Mouse (Mus musculus) adrenal gland, postnatal 10 days (tissue): ENCODE measurements around the gene Gdpgp1. TPM values are rescaled to one million over a fixed set of nuclear protein-coding genes. Genes with fewer than 3 reads are reported as not detected.

ENCODE experiments used
- DNase-seq: peaks from one replicate; pipeline ENCODE4 v3.0.0; 2021; ENCODE audit warnings: mixed read lengths
- total RNA-seq, 2 experiments: library from RNA; stranded (reverse); gene quantifications; 2 replicates each; pipeline ENCODE4 v1.2.3; 2021

Gdpgp1 gene
- total RNA-seq, 2 experiments from 2014 or later, result 3.0 to 3.9 TPM

GRCm38 (mm10) chr7:80227065-80227464 lies 5.6 kb upstream of the Gdpgp1 start:
- DNase-seq, result no peak

DNA sequence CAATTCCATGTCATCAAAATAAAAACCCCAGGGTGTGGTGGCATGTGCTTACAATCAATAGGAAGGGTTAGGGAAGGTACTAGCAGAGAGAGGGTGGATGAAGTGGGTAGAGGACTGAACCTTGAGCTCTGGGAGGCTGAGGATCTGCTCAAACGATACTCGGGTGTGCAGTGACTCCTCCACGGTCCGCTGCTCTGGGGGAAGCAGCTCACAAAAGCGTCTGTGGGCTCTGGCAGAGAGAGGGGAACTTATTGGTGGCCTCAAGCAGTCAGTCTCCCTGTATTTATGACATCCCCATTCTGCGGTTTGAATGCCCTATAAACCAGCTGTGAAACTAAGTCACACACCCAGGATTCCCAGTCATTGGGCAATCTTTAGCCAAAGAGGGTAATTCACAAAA lies 2.5 kb upstream of the Gdpgp1 start:
- DNase-seq, result no peak

GRCm38 (mm10) chr7:80231971-80232488 lies 635 bp upstream of the Gdpgp1 start:
- DNase-seq, result no peak

DNA sequence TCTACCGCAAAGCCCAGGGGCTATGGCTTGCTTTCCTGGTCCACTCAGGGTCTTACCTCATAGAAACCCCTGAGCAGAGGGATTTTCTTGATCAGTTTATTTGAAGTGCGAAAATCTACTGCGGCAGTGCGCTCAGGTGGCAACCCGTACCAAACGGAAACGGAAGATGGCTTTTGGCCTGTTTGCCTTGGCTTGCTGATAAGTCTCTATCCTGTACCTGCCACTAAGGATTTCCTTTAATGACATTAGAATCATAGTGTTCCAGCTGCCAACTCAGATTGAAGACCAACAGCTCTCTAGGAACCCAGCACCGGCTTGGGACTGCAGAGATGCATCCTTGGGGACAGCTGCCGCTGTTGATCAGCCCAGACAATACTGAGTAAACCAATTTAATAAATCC lies 1.1 kb downstream of the Gdpgp1 start:
- no peak for DNase-seq

DNA sequence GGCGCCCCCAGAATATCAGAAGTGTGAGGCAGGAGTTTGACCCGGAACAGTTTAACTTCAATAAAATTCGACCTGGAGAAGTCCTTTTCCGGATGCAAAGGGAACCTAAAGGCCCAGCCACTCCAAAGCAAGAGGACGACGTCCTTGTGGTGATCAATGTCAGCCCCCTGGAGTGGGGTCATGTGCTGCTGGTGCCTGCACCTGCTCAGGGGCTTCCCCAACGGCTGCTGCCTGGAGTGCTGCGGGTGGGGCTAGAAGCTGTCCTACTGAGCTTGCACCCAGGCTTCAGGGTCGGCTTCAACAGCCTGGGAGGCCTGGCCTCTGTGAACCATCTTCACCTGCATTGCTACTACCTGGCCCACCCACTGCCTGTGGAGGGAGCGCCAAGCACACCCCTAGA lies 5.9 kb downstream of the Gdpgp1 start:
- DNase-seq, result no peak

- no peak for DNase-seq
These were observed 9.0 kb downstream of the Gdpgp1 start for GRCm38 (mm10) chr7:80241661-80242060.

GRCm38 (mm10) chr7:80244851-80245250 lies 12.2 kb downstream of the Gdpgp1 start:
- DNase-seq, result no peak

DNA sequence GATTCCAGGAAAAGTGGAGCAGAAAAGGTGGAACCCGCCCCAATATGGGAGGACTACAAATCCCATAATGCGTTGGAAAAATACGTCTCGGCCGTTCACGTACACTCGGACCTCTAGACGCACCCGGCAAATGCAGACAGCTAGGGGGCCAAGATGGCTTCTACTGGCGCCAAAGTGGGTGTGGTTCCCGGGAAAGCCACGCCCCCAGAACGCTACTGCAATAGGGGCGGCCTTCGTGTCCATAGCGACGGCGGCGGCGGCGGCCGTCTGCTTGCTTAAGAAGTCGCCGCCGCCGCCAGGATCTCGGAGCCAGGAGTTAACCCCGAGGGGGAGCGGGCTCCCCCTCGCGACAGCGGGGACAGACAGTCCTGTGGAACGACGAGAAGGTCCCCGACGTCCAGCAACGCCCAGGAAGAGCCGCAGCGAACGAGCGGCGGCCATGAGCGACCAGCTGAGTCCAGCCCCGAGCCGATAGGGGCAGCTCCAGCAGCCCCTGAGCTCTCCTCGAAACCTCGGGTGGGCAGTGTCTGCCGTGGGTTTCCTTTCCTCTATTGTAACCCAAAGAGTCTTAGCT lies 13.6 kb downstream of the Gdpgp1 start, which contains the start of gene Ttll13:
Ttll13 (plus strand) TSS at position 229 of the 574 bp plus-strand sequence.
- DNase-seq, result peak; percentile 98

- DNase-seq, result no peak
These were observed 14.2 kb downstream of the Gdpgp1 start for GRCm38 (mm10) chr7:80246859-80247258.

DNA sequence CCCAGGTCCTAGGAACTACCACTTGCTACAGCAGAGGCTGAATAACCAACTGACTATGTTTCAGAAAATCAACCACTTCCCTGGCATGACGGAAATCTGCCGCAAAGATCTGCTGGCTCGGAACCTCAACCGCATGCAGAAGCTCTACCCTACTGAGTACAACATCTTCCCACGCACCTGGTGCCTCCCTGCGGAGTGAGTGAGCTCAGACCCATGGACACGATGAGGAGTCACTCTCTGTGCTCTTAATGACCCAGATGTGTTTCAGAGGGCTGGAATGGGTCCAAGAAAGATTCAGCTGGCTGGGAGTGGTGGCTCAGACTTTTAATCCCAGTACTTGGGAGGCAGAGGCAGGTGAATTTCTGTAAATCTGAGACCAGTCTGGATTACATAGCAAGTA lies 19.8 kb downstream of the Gdpgp1 start:
- DNase-seq, result no peak

- DNase-seq, result no peak
These were observed 20.2 kb downstream of the Gdpgp1 start for GRCm38 (mm10) chr7:80252886-80253285.

DNA sequence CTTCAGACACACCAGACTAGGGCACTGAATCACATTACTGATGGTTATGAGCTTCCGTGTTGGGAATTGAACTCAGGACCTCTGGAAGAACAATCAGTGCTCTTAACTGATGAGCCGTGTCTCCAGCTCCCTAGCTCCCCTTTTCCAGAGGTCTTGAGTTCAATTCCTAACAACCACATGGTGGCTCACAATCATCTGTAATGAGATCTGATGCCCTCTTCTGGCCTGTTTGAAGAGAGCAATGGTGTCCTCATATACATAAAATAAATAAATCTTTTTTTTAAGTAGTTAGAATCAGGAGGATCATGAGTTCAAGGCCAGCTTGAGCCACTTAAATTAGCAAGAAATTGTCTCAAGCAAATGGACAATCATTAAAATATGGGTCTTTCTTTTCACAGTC lies 23.3 kb downstream of the Gdpgp1 start:
- DNase-seq, result no peak

DNA sequence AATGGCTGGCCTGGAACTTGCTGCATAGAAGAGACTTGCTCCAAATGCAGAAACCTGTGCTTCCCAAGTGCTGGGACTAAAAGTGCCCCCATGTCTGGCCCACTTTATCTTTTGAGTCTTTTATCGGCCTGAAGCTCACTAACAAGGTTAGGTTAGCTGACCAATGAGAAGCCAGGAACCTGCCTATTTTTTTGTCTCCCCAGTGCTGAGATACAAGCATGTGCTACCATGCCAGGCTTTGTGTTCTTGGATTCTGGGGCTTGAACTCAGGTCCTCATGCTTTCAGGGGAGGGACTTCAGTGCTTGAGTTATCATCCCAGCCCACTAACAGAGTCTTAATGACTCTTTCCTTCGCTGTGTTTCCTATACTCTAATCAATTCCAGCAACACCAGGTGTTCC lies 25.0 kb downstream of the Gdpgp1 start:
- no peak for DNase-seq

- DNase-seq, result peak; percentile 92
These were observed 28.1 kb downstream of the Gdpgp1 start, which contains the start of gene Ngrn for GRCm38 (mm10) chr7:80260625-80261371. Gene Ngrn (plus strand): TSS chr7:80261215.

DNA sequence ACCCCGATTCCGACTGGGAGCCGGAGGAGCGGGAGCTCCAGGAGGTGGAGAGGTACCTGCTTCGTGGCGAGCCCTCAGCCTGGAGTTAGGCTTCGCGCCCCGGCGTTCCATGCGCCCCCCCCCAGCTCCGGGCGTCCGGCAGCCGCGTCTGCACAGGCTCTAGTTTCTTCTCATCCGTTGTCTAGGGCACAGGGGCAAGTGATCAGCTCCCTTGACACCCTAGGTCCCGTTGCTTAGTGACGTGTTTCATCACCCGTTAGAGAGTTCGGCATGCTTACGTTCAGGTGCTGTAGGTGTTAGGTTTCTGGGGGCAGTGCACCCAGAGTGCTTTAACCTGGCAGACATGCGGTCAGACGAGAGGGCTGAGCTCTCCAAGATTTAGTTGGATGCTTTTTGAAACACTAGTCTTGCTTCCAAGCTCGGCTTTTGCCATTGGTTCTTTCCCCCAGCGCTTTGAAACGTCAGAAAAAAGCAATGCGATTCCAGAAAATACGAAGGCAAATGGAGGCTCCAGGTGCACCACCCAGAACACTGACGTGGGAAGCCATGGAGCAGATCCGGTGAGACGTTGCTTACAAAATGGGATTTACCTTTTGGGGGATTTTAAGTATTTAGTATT lies 28.8 kb downstream of the Gdpgp1 start:
- no peak for DNase-seq

GRCm38 (mm10) chr7:80264606-80265005 lies 31.9 kb downstream of the Gdpgp1 start:
- peak; percentile 57 for DNase-seq

DNA sequence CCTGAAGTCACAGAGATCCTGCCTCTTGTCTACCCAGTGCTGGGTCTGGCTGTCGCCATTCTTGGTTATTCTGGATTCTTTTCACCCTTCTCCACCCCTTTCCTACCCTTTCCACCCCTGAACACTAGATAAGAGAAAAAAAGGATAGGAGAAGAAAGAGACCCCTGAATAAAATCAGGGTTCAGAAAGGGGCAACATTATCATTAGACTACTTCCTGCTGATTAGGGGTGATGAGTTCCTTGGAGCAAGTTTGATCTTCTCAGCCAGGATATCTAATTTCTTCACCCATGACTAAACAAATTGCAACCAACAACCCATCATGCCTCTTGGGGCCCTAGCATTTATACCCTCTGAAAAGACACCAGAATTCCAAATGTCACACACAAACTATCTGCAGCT lies 35.1 kb downstream of the Gdpgp1 start:
- DNase-seq, result no peak

DNA sequence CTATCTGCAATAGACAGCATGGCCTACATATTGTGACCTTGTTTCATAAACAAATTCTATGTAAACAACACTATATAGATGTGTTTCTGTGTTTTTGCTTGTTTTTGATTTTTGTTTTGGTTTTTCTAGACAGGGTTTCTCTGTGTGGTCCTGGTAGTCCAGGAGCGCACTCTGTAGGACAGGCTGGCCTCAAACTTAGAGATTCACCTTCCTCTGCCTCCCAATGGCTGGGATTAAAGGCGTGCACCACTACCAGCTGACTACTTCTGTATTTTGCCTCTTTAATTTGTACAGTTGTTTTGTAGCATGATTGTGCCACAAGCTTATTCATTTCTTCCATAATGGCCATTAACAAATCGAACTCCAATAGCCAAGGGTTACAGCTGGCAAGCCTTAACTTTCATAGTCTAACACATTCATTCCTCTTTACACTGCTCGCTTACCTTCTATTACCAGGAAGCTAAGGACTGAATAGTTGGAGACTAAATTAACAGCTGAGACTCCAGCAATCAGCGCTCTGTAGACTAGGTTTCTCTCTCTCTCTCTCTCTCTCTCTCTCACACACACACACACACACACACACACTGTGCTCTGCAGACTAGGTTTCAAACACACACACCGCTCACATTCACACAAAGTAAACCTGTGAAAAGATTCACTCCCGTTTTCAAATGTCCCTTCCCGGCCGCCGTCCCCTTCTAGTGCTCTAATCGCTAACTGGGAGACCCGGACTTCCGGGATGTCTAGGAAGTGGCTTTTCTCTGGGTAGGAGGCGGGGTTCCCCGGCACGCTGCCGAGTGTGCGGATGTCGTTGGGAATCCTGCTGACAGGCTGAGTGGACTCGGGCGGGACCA lies 36.5 kb downstream of the Gdpgp1 start, which contains the start of gene Vps33b:
Vps33b (plus strand) TSS at position 753 of the 854 bp plus-strand sequence.
- DNase-seq, result peak; percentile 98

DNA sequence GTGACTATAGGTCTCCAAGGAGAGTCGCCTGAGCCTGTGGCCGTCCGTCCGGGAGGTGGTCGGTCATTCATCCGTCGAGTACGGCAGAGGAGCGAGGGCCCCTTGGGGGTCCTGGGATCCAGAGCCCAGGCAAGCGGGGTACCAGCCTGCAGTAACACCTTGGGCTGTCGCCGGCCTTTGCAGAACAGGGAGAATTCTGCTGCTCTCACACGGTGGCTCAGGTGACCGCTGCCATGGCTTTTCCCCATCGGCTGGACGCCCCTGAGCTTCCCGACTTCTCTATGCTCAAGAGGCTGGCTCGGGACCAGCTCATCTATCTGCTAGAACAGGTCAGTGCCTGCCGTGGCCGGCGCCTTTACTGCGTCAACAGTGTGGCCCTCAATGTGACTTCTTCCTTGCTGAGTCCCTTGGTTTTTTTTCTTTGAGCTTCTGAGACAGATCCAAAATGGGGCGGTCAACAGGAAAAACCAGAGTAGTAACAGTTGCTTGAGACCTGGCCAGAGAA lies 37.1 kb downstream of the Gdpgp1 start:
- peak; percentile 60 for DNase-seq

GRCm38 (mm10) chr7:80273456-80273855 lies 40.8 kb downstream of the Gdpgp1 start:
- DNase-seq, result no peak

GRCm38 (mm10) chr7:80276374-80276773 lies 43.7 kb downstream of the Gdpgp1 start:
- no peak for DNase-seq

DNA sequence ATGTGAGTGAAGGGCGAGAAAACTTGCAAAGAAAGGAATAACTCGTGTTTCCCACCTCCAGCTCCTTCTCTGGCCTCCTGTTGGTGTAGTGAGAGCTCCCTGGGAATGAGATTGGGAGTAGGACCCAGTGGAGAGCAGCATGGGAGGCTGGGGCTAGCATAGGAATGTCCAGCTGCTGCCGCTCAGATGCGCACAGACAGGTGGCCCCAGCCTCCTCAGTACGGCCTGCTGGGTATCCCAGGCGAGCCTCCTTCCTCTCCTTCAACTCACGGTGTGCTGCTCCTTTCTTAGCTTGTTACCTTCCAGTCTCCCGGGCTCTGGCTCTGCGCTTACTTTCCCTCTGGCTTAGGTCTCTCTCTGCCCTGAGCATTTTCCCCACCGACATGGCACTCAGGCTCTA lies 47.4 kb downstream of the Gdpgp1 start:
- no peak for DNase-seq
